Mouse (Mus musculus) kidney, adult 10 weeks (tissue): ENCODE results near the gene C3. TPM values are rescaled to one million over a fixed set of nuclear protein-coding genes. Genes with fewer than 3 reads are reported as not detected.

ENCODE experiments used
- polyA plus RNA-seq: library from polyadenylated mRNA; stranded (reverse); fragments of 350-450 nt; fragmentation: Illumina TruSeq; extraction: RNeasy Lipid Tissue Mini Kit (QIAGEN cat#74804); gene quantifications from one replicate; pipeline ENCODE4 v1.2.3, GENCODE M21; 2014; ENCODE audit warnings: low read depth, low replicate concordance

The C3 gene
- 24.6 TPM for polyA plus RNA-seq

GRCm38 (mm10) chr17:57228014-57228413 lies at the start of gene C3:
Gene C3, minus strand, starts transcription at chr17:57228136.

GRCm38 (mm10) chr17:57249186-57250181 lies 21.5 kb upstream of the C3 start, which contains the start of gene Trip10:
Gene Trip10, plus strand, starts transcription at chr17:57249455.

DNA sequence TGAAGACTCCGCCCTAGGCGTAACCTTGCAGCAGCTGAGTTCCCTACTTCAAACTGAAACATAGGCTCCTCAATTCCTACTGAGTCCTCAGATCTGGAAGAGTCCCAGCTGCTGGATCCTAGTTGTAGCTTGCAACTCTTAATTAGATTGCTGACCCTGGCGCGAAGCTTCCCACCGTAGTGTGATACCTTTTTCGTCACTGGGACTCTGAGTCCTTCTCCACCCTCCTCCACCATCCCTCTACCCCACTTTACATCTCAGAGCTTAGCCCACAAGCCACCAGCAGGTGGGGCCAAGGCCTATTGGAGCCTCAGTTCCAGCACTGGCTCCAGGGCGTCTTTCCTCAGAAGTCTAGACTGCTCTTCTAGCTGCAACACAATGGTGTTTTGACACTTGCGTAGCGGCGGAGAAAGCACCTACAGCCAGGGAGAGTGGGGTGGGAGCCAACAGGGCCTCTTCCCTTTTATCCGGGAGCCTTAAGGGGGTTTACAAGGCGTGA lies 20.3 kb upstream of the C3 start, which contains the start of gene Gpr108:
Gpr108 (minus strand) TSS at position 246 of the 499 bp plus-strand sequence.

DNA sequence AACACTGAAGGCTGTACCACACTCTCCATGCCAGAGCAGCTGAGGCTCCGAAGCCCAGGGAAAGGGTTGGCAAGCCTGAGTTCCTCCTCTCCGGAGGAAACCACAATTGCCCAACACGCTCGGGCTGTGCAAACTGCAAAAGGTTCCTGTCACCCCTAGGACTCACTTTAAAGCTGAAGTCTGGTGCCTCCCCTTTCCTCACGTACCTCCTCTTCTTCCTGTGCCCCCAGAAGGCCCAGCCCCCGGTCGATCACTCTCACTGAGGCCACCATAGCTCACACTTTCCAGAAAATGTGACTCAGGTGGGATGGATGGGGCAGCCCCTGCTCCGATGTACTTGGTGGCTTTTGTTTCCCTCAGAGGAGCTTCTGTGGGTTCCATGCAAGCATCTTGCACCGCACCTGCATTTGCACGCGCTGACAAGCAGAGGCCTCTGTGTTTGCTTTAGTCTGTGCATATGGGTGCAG lies 33.9 kb downstream of the C3 start, which contains the start of gene Tnfsf14:
Tnfsf14 (minus strand) TSS at position 137 of the 467 bp plus-strand sequence.

Other genes with a start within 250 kb of the C3 start
- gene Acer1, start 246.0 kb downstream of the C3 start, polyA plus RNA-seq = not detected
- 3.0 TPM for gene Clpp, start 237.8 kb downstream of the C3 start, polyA plus RNA-seq
- gene Alkbh7, start 230.8 kb downstream of the C3 start, polyA plus RNA-seq = 3.5 TPM
- not detected for gene Pspn, start 228.1 kb downstream of the C3 start, polyA plus RNA-seq
- gene Gtf2f1, start 216.8 kb downstream of the C3 start, polyA plus RNA-seq = 2.4 TPM
- not detected for gene Gm17949, start 216.7 kb downstream of the C3 start, polyA plus RNA-seq
- 4.1 TPM for gene Khsrp, start 196.6 kb downstream of the C3 start, polyA plus RNA-seq
- gene Slc25a41, start 186.5 kb downstream of the C3 start, polyA plus RNA-seq = not detected
- 14.2 TPM for gene Crb3, start 169.0 kb downstream of the C3 start, polyA plus RNA-seq
- 21.2 TPM for gene Slc25a23, start 168.3 kb downstream of the C3 start, polyA plus RNA-seq
- not detected for gene Dennd1c, start 149.6 kb downstream of the C3 start, polyA plus RNA-seq
- not detected for gene Tubb4a, start 140.4 kb downstream of the C3 start, polyA plus RNA-seq
- 0.49 TPM for gene Tnfsf9, start 122.8 kb downstream of the C3 start, polyA plus RNA-seq
- gene Cd70, start 78.4 kb downstream of the C3 start, polyA plus RNA-seq = not detected
- gene Tnfsf14, start 34.0 kb downstream of the C3 start, polyA plus RNA-seq = not detected
- 1.1 TPM for gene Gpr108, start 20.3 kb upstream of the C3 start, polyA plus RNA-seq
- gene Trip10, start 21.3 kb upstream of the C3 start, polyA plus RNA-seq = 3.2 TPM
- not detected for gene Vav1, start 51.0 kb upstream of the C3 start, polyA plus RNA-seq
- 3.0 TPM for gene Adgre1, start 130.6 kb upstream of the C3 start, polyA plus RNA-seq